Mouse (Mus musculus) myocyte (in vitro differentiated cells): Measurements from ENCODE around the gene Ftsj1. TPM values are rescaled to one million over a fixed set of nuclear protein-coding genes. Genes with fewer than 3 reads are reported as not detected.

ENCODE experiments used
- H3K27me3 ChIP-seq: one replicate; pipeline ENCODE4 v1.6.1; 2011; ENCODE audit not compliant: control insufficient read depth, insufficient read depth, insufficient read length
- H3K36me3 ChIP-seq: one replicate; pipeline ENCODE4 v1.6.1; 2011; ENCODE audit not compliant: control insufficient read depth, insufficient read depth
- H3K4me2 ChIP-seq: one replicate; pipeline ENCODE4 v1.6.1; 2011; ENCODE audit warnings: low read depth, control low read depth
- H3K4me3 ChIP-seq: one replicate; pipeline ENCODE4 v1.5.1; 2011; ENCODE audit warnings: mild to moderate bottlenecking, control low read depth, moderate library complexity
- H3K79me2 ChIP-seq: one replicate; pipeline ENCODE4 v1.6.1; 2011; ENCODE audit not compliant: control insufficient read depth, insufficient read depth
- H3ac ChIP-seq: one replicate; pipeline ENCODE4 v1.6.1; 2011; ENCODE audit not compliant: control insufficient read depth, insufficient read length
- CEBPB ChIP-seq: IDR thresholded peaks from 2 replicates; pipeline ENCODE4 v1.6.1; 2011; ENCODE audit warnings: mild to moderate bottlenecking, moderate library complexity; ENCODE audit not compliant: poor library complexity, insufficient read depth, severe bottlenecking
- E2F4 ChIP-seq: IDR thresholded peaks from one replicate; pipeline ENCODE4 v1.6.1; 2011; ENCODE audit warnings: mild to moderate bottlenecking, control low read depth, moderate library complexity; ENCODE audit not compliant: insufficient read depth
- MAX ChIP-seq: IDR thresholded peaks from one replicate; pipeline ENCODE4 v1.6.1; 2011; ENCODE audit warnings: low read depth, mild to moderate bottlenecking, control low read depth
- MYOD1 ChIP-seq, 3 experiments: IDR thresholded peaks; one replicate each; pipeline ENCODE4 v1.6.1; 2011; ENCODE audit warnings: control low read depth in 2 of 3, low read depth in 2 of 3, mild to moderate bottlenecking in 2 of 3, moderate library complexity in 1 of 3; ENCODE audit not compliant: insufficient read length in 2 of 3, control insufficient read depth in 1 of 3
- MYOG ChIP-seq, 3 experiments: IDR thresholded peaks; one replicate each; pipeline ENCODE4 v1.6.1; 2011; ENCODE audit warnings: control low read depth in 2 of 3, low read depth in 2 of 3, mild to moderate bottlenecking in 2 of 3; ENCODE audit not compliant: insufficient read length in 2 of 3, control insufficient read depth in 1 of 3, insufficient read depth in 1 of 3
- POLR2A ChIP-seq: IDR thresholded peaks from one replicate; pipeline ENCODE4 v1.6.1; 2011; ENCODE audit warnings: low read depth, mild to moderate bottlenecking, control low read depth, moderate library complexity; ENCODE audit not compliant: insufficient read length
- POLR2AphosphoS2 ChIP-seq: IDR thresholded peaks from one replicate; pipeline ENCODE4 v1.6.1; 2011; ENCODE audit warnings: low read depth, control low read depth; ENCODE audit not compliant: insufficient read length
- REST ChIP-seq: IDR thresholded peaks from one replicate; pipeline ENCODE4 v1.6.1; 2011; ENCODE audit warnings: mild to moderate bottlenecking, control low read depth, moderate library complexity; ENCODE audit not compliant: insufficient read depth, insufficient read length
- SRF ChIP-seq: IDR thresholded peaks from one replicate; pipeline ENCODE4 v1.6.1; 2011; ENCODE audit warnings: low read depth; ENCODE audit not compliant: control insufficient read depth, insufficient read length
- TCF12 ChIP-seq: IDR thresholded peaks from one replicate; pipeline ENCODE4 v1.6.1; 2011; ENCODE audit warnings: mild to moderate bottlenecking, control low read depth; ENCODE audit not compliant: poor library complexity, insufficient read depth, severe bottlenecking
- TCF3 ChIP-seq: IDR thresholded peaks from one replicate; pipeline ENCODE4 v1.6.1; 2011; ENCODE audit warnings: low read depth, control low read depth; ENCODE audit not compliant: insufficient read length
- USF1 ChIP-seq: IDR thresholded peaks from one replicate; pipeline ENCODE4 v1.6.1; 2011; ENCODE audit warnings: low read depth, mild to moderate bottlenecking, control low read depth, moderate library complexity
- polyA plus RNA-seq: library from polyadenylated mRNA; unstranded; fragments of >200 nt; fragmentation: generic; extraction: Trizol; gene quantifications from one replicate; pipeline ENCODE4 v1.2.1, GENCODE M21; 2012; ENCODE audit warnings: missing spikeins

Ftsj1 gene
- polyA plus RNA-seq, 1 experiment = 32.6 TPM

DNA sequence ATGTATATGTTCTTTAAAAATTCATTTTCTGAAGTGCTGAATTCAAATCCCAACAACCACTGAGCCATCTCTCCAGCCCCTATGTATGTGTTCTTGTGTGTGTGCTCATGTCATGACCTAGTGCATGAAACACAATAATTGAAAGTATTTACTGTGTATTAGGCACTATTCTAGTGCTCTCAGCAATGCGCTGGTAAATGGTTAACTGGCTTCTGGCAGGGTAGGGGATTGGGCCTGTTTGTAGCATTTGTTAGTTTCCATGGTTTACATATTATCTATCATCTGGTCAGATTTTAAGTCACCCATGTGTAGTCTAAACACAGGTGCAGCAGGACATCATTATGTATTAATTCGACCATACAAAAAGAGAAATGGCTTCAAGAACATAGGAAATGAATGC is 1.5 kb upstream of the Ftsj1 start:
- H3K36me3 ChIP-seq = no peaks in the 10 kb centered on the region
- no peaks in the 10 kb centered on the region for H3K27me3 ChIP-seq
- H3K4me3 ChIP-seq = no peak overlapping the region
- peaks cover 13% of the 10 kb centered on the region for H3K79me2 ChIP-seq
- H3ac ChIP-seq = no peak overlapping the region
- H3K4me2 ChIP-seq = no peak overlapping the region
- no peak for TF ChIP-seq SRF
- TF ChIP-seq E2F4 = no peak
- TF ChIP-seq TCF3 = no peak
- no peak for TF ChIP-seq POLR2A
- no peak for TF ChIP-seq MAX
- TF ChIP-seq MYOD1 (IDR thresholded peaks at IDR 0.05; ENCODE audit: control insufficient read depth in 1 of 3, insufficient read length in 2 of 3, low read depth in 2 of 3) = no peak
- TF ChIP-seq USF1 = no peak
- no peak for TF ChIP-seq MYOG (IDR thresholded peaks at IDR 0.05; ENCODE audit: control insufficient read depth in 1 of 3, insufficient read depth in 1 of 3, insufficient read length in 2 of 3, low read depth in 2 of 3)
- TF ChIP-seq POLR2AphosphoS2 = no peak
- no peak for TF ChIP-seq TCF12
- no peak for TF ChIP-seq CEBPB
- TF ChIP-seq REST = no peak

DNA sequence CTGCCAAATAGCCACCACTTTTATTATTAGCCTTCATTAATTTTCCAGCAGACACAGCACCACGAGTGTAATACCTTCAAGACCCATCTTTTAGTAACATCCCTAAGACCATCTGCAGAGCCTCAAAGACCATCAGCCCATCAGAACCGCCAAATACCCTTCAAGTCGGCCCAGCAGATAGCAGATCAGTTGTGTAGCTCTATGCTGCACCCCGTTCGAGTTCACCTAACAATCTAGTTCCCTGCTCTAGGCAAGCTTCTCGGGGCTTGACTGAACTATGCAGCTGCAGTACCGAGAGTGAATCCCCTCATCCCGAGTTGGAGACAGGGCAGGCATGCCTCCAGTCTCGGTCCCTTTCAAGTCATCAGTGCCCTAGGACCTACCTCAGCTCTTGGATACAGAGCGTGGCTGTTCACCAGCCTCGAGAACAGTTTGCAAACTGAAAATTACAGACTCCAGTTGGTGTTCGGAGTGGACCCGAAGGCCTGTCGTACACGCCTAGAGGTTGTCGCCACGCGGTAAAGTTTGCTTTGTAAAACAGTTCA is 345 bp downstream of the Ftsj1 start:
- TF ChIP-seq MYOG (IDR thresholded peaks at IDR 0.05; ENCODE audit: control insufficient read depth in 1 of 3, insufficient read depth in 1 of 3, insufficient read length in 2 of 3, low read depth in 2 of 3) = no peak
- no peak for TF ChIP-seq TCF12
- no peak for TF ChIP-seq E2F4
- peak; percentile 24 for TF ChIP-seq POLR2AphosphoS2
- peak; percentile 45 for TF ChIP-seq POLR2A
- TF ChIP-seq SRF = no peak
- TF ChIP-seq TCF3 = no peak
- TF ChIP-seq MAX = no peak
- TF ChIP-seq REST = no peak
- no peak for TF ChIP-seq CEBPB
- no peak for TF ChIP-seq USF1
- no peak for TF ChIP-seq MYOD1 (IDR thresholded peaks at IDR 0.05; ENCODE audit: control insufficient read depth in 1 of 3, insufficient read length in 2 of 3, low read depth in 2 of 3)

DNA sequence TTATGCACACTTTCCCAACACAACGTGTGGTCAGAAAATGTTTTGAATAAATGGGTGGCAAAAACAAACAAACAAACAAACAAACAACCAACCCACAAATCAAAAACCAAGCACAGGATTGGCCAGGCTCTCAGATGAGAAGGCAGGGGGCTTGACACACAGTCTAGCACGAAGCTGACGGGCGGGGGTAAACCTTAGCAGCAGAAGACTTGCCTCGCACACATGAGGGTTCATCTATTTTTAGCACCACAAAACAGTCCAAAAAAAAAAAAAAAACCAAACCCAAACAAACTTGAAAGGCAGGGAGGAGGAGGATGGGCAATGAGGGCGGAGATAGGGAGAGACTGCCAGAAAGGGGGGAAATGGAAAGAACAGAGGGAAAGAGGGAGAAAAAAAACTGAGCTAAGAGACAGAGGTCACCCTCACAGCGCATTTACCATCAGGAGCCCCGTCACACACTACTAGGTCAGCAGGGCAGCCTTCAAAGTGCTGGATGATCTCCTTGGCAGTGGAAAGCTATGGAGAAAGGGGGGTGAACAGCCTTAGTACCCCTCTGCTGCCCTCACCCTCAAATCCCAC is 3.6 kb downstream of the Ftsj1 start:
- no peak for TF ChIP-seq REST
- TF ChIP-seq TCF3 = no peak
- no peak for TF ChIP-seq SRF
- no peak for TF ChIP-seq MYOD1 (IDR thresholded peaks at IDR 0.05; ENCODE audit: control insufficient read depth in 1 of 3, insufficient read length in 2 of 3, low read depth in 2 of 3)
- no peak for TF ChIP-seq TCF12
- TF ChIP-seq MYOG (IDR thresholded peaks at IDR 0.05; ENCODE audit: control insufficient read depth in 1 of 3, insufficient read depth in 1 of 3, insufficient read length in 2 of 3, low read depth in 2 of 3) = no peak
- TF ChIP-seq E2F4 = no peak
- TF ChIP-seq POLR2A = no peak
- TF ChIP-seq POLR2AphosphoS2 = no peak
- TF ChIP-seq CEBPB = no peak
- TF ChIP-seq USF1 = no peak
- H3K27me3 ChIP-seq = no peaks in the 10 kb centered on the region
- no peaks in the 10 kb centered on the region for H3K36me3 ChIP-seq
- H3K79me2 ChIP-seq = peaks cover 13% of the 10 kb centered on the region
- H3K4me3 ChIP-seq = no peak overlapping the region
- no peak overlapping the region for H3ac ChIP-seq
- H3K4me2 ChIP-seq = no peak overlapping the region

More for the DNA sequence above, 345 bp downstream of the Ftsj1 start:
- Histone ChIP-seq H3K4me3 (peak overlapping the region; percentile 77), H3ac (peak overlapping the region; percentile 48), H3K4me2 (peak overlapping the region; percentile 57), H3K27me3 (no peaks in the 10 kb centered on the region), H3K79me2 (peaks cover 13% of the 10 kb centered on the region), H3K36me3 (no peaks in the 10 kb centered on the region)

DNA sequence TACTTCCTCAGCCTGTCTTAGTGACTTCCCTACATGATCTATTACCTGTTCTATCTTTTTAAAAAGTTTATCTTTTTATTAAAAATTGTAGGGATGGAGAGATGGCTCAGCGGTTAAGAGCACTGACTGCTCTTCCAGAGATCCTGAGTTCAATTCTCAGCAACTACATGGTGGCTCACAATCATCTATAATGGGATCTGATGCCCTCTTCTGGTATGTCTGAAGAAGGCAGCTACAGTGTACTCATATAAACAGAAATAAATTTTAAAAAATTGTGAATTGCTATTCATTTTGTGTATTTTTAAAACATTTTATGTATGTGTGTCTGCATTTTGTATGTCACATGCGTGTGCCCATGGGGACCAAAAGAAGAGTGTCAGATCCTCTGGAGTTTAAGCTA is 4.5 kb downstream of the Ftsj1 start:
- Histone ChIP-seq H3K4me3 (no peak overlapping the region), H3K4me2 (no peak overlapping the region), H3ac (no peak overlapping the region), H3K27me3 (no peaks in the 10 kb centered on the region), H3K36me3 (no peaks in the 10 kb centered on the region), H3K79me2 (peaks cover 13% of the 10 kb centered on the region)
- TF ChIP-seq CEBPB (no peak), MYOG (IDR thresholded peaks at IDR 0.05; ENCODE audit: control insufficient read depth in 1 of 3, insufficient read depth in 1 of 3, insufficient read length in 2 of 3, low read depth in 2 of 3) (no peak)

DNA sequence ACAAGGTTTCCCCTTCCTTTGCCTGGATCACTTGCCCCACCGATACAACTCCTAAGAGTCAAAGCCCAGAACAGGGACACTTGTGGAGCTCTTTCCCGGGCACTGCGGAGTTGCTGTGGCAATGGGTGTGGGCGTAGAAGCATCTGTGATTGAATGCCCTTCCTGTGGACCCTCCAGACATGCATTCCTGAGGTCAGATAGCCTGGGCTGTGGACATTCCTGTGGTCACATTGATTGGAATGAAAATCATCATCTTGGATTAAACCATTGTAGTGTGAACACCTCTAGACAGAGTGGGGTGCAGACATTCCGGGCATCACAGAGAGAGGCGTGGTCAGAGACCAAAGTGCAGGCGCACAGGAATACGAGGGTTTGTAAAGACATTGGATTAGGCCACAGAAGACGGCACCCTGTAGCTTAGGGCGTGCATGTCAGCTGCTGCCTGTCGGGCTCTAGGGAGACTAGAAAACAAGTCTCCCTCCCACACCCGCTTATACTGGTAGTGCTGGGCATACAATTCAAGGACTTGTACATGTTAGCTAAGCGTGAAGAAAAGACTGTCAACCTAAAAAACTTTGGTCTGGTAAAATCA is 13.3 kb downstream of the Ftsj1 start:
- H3ac ChIP-seq = no peak overlapping the region
- H3K4me2 ChIP-seq = peak overlapping the region; percentile 39
- no peak overlapping the region for H3K4me3 ChIP-seq
- H3K27me3 ChIP-seq = no peaks in the 10 kb centered on the region
- TF ChIP-seq TCF3 = peak; percentile 49
- no peak for TF ChIP-seq SRF
- peak; percentile 22 for TF ChIP-seq TCF12
- TF ChIP-seq MYOG (IDR thresholded peaks at IDR 0.05; ENCODE audit: control insufficient read depth in 1 of 3, insufficient read depth in 1 of 3, insufficient read length in 2 of 3, low read depth in 2 of 3) = peak in 1 of 3 experiments; percentile 57
- peak in 2 of 3 experiments; percentile 50 to 60 for TF ChIP-seq MYOD1 (IDR thresholded peaks at IDR 0.05; ENCODE audit: control insufficient read depth in 1 of 3, insufficient read length in 2 of 3, low read depth in 2 of 3)
- TF ChIP-seq POLR2A = no peak
- TF ChIP-seq POLR2AphosphoS2 = no peak
- H3K79me2 ChIP-seq = no peaks in the 10 kb centered on the region
- no peaks in the 10 kb centered on the region for H3K36me3 ChIP-seq
